26 mouse cellular contexts compared by ENCODE assay signal in genomic region chr9:103577731-103578130, GRCm38 (mm10).
DNase-seq lines count a peak whose midpoint lies in the region; ATAC-seq and TF ChIP-seq lines count a peak whose summit lies in the region.
"Had no signal": no experiment of that assay in that cellular context is flagged by ENCODE, and none has a peak within 500 bp of the region (broad histone marks: within the 10 kb centered on the region; RNA-seq: fewer than 3 reads in every experiment).

No protein-coding gene starts in this region.

- ATAC-seq in cerebellum, adult (ENCODE audit: insufficient number of reproducible peaks, low FRiP score, low TSS enrichment), result no peak
- ATAC-seq in neural tube, embryonic 13.5 days (ENCODE audit: low read depth), result no peak
- ATAC-seq: activated CD4-positive, CD25-positive, alpha-beta regulatory T cell, adult 4 months; forebrain, embryonic 15.5 days; intestine, postnatal 0 days had no signal

- H3K9me3 ChIP-seq in neural tube, embryonic 13.5 days, result no peaks in the 10 kb centered on the region
- H3K9me3 ChIP-seq: embryonic facial prominence, embryonic 10.5 days; embryonic facial prominence, embryonic 13.5 days; forebrain, embryonic 12.5 days; forebrain, embryonic 15.5 days; heart, embryonic 12.5 days; heart, embryonic 15.5 days; hindbrain, embryonic 10.5 days had no signal

- WGBS in neural tube, embryonic 13.5 days, result 63% methylated on average over 4 of the region's 4 CpGs

- peak; percentile 68 for DNase-seq in cerebellum, adult 11-12 months
- DNase-seq in cerebellum, postnatal 4 days (ENCODE audit: low spot score in 2 of 2), result no peak
- peak; percentile 86 for DNase-seq in cerebellum, adult 9-10 months
- no peak for DNase-seq in layer of hippocampus, adult 2 months (ENCODE audit: low spot score in 2 of 2)
- no peak for DNase-seq in layer of hippocampus, postnatal 10 days (ENCODE audit: low spot score in 2 of 2)
- no peak for DNase-seq in neural tube, embryonic 10.5 days (ENCODE audit: extremely low spot score, low spot score)
- DNase-seq: adrenal gland, adult 8-10 months; adrenal gland, postnatal 25 days; embryo, embryonic 11 days; gastrocnemius, postnatal 25 days; heart, adult 18-20 months; heart, postnatal 10 days; heart, postnatal 36 days had no signal

- H3K27me3 ChIP-seq in neural tube, embryonic 13.5 days, result no peaks in the 10 kb centered on the region
- H3K27me3 ChIP-seq: embryonic facial prominence, embryonic 13.5 days; forebrain, embryonic 12.5 days; forebrain, embryonic 15.5 days; heart, embryonic 12.5 days; heart, embryonic 15.5 days had no signal

- H3K27ac ChIP-seq in layer of hippocampus, adult 2 months, result peak overlapping the region; percentile 43; the same call in 1 of the 2 replicates
- 0 out of 2 replicates have a peak overlapping the region, but pooled peaks have one; percentile 28 for H3K27ac ChIP-seq in neural tube, embryonic 13.5 days (replicated peaks)
- H3K27ac ChIP-seq: embryonic facial prominence, embryonic 10.5 days; embryonic facial prominence, embryonic 13.5 days; forebrain, embryonic 12.5 days; forebrain, embryonic 15.5 days; hindbrain, embryonic 10.5 days; hindbrain, embryonic 14.5 days had no signal

- H3K4me3 ChIP-seq in layer of hippocampus, adult 2 months, result no peak overlapping the region
- no peak overlapping the region for H3K4me3 ChIP-seq in neural tube, embryonic 13.5 days
- H3K4me3 ChIP-seq: embryonic facial prominence, embryonic 10.5 days; embryonic facial prominence, embryonic 13.5 days; erythroblast, embryonic 14.5 days; forebrain, embryonic 12.5 days; forebrain, embryonic 15.5 days; heart, embryonic 12.5 days; heart, embryonic 15.5 days; hindbrain, embryonic 10.5 days had no signal

- H3K36me3 ChIP-seq in neural tube, embryonic 13.5 days, result no peaks in the 10 kb centered on the region
- H3K36me3 ChIP-seq: embryonic facial prominence, embryonic 10.5 days; embryonic facial prominence, embryonic 13.5 days; forebrain, embryonic 12.5 days; forebrain, embryonic 15.5 days; heart, embryonic 15.5 days; hindbrain, embryonic 10.5 days had no signal

- H3K9ac ChIP-seq in neural tube, embryonic 13.5 days, result no peak overlapping the region
- H3K9ac ChIP-seq: embryonic facial prominence, embryonic 13.5 days; forebrain, embryonic 12.5 days; forebrain, embryonic 15.5 days; heart, embryonic 12.5 days; heart, embryonic 15.5 days; hindbrain, embryonic 14.5 days had no signal

- peaks cover 55% of the 10 kb centered on the region for H3K4me1 ChIP-seq in neural tube, embryonic 13.5 days (replicated peaks)

- H3K4me2 ChIP-seq in neural tube, embryonic 13.5 days, result no peak overlapping the region
- H3K4me2 ChIP-seq: embryonic facial prominence, embryonic 13.5 days; forebrain, embryonic 12.5 days; forebrain, embryonic 15.5 days; heart, embryonic 12.5 days; heart, embryonic 15.5 days; hindbrain, embryonic 14.5 days had no signal

- no peak for TF ChIP-seq CTCF in layer of hippocampus, adult 2 months (conservative IDR thresholded peaks at IDR 0.05)

Comparison
In these comparisons a context has a peak if more than half of its experiments do, and no peak if none do; other contexts are left out.
1. DNase-seq: peak in cerebellum, adult 11-12 months (single experiment) and cerebellum, adult 9-10 months (single experiment); none in cerebellum, postnatal 4 days (0 of 2), layer of hippocampus, adult 2 months (0 of 2), layer of hippocampus, postnatal 10 days (0 of 2) and neural tube, embryonic 10.5 days (single experiment).